Mouse (Mus musculus) hindbrain, embryonic 14.5 days (tissue): ENCODE measurements around the gene Ppp1r13b. TPM values are rescaled to one million over a fixed set of nuclear protein-coding genes. Genes with fewer than 3 reads are reported as not detected.

Experiments
- ATAC-seq: fragments of 200-750 bp; cut with Nextera tagmentation; 2 replicates; pipeline ENCODE4 v1.8.0; 2017; ENCODE audit warnings: moderate number of reproducible peaks, mild to moderate bottlenecking, moderate TSS enrichment, moderate library complexity; ENCODE audit not compliant: low FRiP score
- DNase-seq: peaks from one replicate; pipeline ENCODE4 v3.0.0-alpha.2; 2015; ENCODE audit warnings: low spot score
- H3K27ac ChIP-seq: fragments of 300-500 bp; sonication (generic); 2 replicates; pipeline ENCODE4 v1.5.1; 2014; ENCODE audit warnings: mild to moderate bottlenecking, moderate library complexity
- H3K27me3 ChIP-seq: fragments of 300-500 bp; sonication (generic); 2 replicates; pipeline ENCODE4 v1.6.1; 2014; ENCODE audit warnings: mild to moderate bottlenecking, low read length, mixed read lengths; ENCODE audit not compliant: control insufficient read depth, insufficient read depth
- H3K36me3 ChIP-seq: fragments of 300-500 bp; sonication (generic); replicated peaks from 2 replicates; pipeline ENCODE4 v1.6.1; 2014; ENCODE audit not compliant: control insufficient read depth, insufficient read depth
- H3K4me1 ChIP-seq: fragments of 300-500 bp; sonication (generic); replicated peaks from 2 replicates; pipeline ENCODE4 v1.6.1; 2014; ENCODE audit warnings: antibody characterized with exemption, low read length, mixed read lengths; ENCODE audit not compliant: control insufficient read depth, insufficient read depth
- H3K4me2 ChIP-seq: fragments of 300-500 bp; sonication (generic); replicated peaks from 2 replicates; pipeline ENCODE4 v1.6.1; 2014; ENCODE audit warnings: mild to moderate bottlenecking, moderate library complexity
- H3K4me3 ChIP-seq: fragments of 300-500 bp; sonication (generic); replicated peaks from 2 replicates; pipeline ENCODE4 v1.5.1; 2014; ENCODE audit warnings: mild to moderate bottlenecking, low read length
- H3K9ac ChIP-seq: fragments of 300-500 bp; sonication (generic); 2 replicates; pipeline ENCODE4 v1.6.1; 2014
- H3K9me3 ChIP-seq: fragments of 300-500 bp; sonication (generic); 2 replicates; pipeline ENCODE4 v1.6.1; 2016; ENCODE audit warnings: low read length; ENCODE audit not compliant: control insufficient read depth
- WGBS: fragments of 180-500 bp; shearing (Covaris S2); extraction: QIAGEN DNeasy Blood & Tissue Kit; methylation state at CpG from one replicate; pipeline ENCODE4 v1.1.7; 2014; 5-methylcytosine and 5-hydroxymethylcytosine counted together
- polyA plus RNA-seq: library from polyadenylated mRNA; unstranded; fragments of >200 nt; fragmentation: Nextera tagmentation; extraction: Ambion mirVana; gene quantifications from 2 replicates; pipeline ENCODE4 v1.2.1, GENCODE M21; 2014

Gene Ppp1r13b
- polyA plus RNA-seq, 1 experiment from 2014 or later, result 38.0 TPM

DNA sequence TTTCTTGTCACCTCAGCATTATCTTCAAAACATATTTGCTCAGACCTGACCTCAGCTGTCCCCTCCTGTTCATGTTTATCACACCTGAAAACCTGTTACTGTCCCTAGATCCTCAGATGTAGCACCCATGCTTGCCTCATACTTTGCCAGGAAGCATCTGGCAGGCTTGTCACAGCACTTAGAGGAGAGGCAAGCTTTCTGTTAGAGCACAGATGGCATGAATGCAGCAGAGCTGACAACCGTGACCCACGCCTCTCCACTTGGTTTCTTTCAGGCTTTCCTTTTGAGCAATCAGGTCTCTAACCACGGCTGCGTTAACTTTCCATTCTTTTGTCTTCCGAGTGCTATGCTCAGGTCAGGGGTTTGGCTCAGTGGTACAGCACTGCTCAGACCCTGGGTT is 78.5 kb downstream of the Ppp1r13b start:
- Histone ChIP-seq H3K36me3 (peaks cover 100% of the 10 kb centered on the region), H3K27ac (no peak overlapping the region), H3K9me3 (no peaks in the 10 kb centered on the region), H3K4me1 (no peaks in the 10 kb centered on the region), H3K4me3 (no peak overlapping the region), H3K9ac (no peak overlapping the region), H3K4me2 (no peak overlapping the region), H3K27me3 (no peaks in the 10 kb centered on the region)
- DNase-seq, result no peak
- WGBS, result 37% methylated on average over 5 of the region's 5 CpGs
- no peak for ATAC-seq

DNA sequence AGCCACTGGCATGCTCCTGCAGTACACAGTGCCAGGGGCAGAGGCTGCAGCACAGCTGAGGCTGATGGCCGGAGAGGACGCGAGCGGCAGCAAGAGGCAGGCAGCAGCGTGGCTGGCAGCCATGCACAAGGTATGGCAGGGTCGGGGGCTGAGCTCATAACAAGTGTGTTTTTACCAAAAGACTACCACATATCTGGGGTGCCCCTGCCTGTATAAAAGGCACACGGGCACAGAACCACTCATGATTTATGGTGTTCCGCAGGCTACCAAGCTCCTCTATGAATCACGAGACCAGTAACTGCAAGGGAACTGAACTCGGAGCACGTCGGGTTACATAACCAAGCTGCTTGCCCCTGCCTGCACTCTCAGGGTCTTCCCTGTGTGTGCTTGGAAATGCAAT is 80.4 kb downstream of the Ppp1r13b start:
- WGBS, result 89% methylated on average over 12 of the region's 12 CpGs
- Histone ChIP-seq H3K9me3 (no peaks in the 10 kb centered on the region), H3K4me1 (no peaks in the 10 kb centered on the region), H3K36me3 (peaks cover 94% of the 10 kb centered on the region), H3K4me2 (no peak overlapping the region), H3K27ac (no peak overlapping the region), H3K27me3 (no peaks in the 10 kb centered on the region), H3K4me3 (no peak overlapping the region), H3K9ac (no peak overlapping the region)
- ATAC-seq (no peak), DNase-seq (no peak)

DNA sequence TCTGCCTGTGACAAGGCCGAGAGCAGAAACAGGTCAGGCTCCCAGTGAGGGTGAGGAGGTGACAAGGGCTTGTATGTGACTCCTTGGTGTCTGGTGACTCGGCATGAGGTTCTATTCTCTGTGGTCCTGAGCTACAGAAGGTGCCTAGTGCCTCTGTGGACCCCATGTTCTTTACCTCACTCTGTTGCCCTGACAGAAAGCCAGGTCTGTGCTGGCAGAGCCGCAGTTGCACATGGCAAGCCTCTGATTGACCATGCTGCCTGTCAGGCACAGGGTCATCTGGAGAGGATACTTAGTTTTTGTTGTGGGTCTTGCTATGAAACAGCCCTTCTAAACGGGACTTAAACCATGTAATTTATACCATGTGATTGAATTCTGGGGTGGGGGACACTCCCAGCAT is 86.0 kb downstream of the Ppp1r13b start:
- H3K27ac ChIP-seq, result no peak overlapping the region
- H3K9ac ChIP-seq, result no peak overlapping the region
- no peaks in the 10 kb centered on the region for H3K9me3 ChIP-seq
- no peaks in the 10 kb centered on the region for H3K27me3 ChIP-seq
- H3K36me3 ChIP-seq, result peaks cover 38% of the 10 kb centered on the region
- H3K4me1 ChIP-seq, result no peaks in the 10 kb centered on the region
- no peak overlapping the region for H3K4me3 ChIP-seq
- 62% methylated on average over 4 of the region's 4 CpGs for WGBS
- no peak for ATAC-seq
- no peak overlapping the region for H3K4me2 ChIP-seq
- DNase-seq, result no peak

- ATAC-seq (no peak), DNase-seq (no peak)
- H3K9ac ChIP-seq, result no peak overlapping the region; the same call in 1 of the 2 replicates
- H3K36me3 ChIP-seq, result peaks cover 26% of the 10 kb centered on the region
- no peaks in the 10 kb centered on the region for H3K4me1 ChIP-seq
- 91% methylated on average over 7 of the region's 7 CpGs for WGBS
- H3K9me3 ChIP-seq, result no peaks in the 10 kb centered on the region
- no peak overlapping the region for H3K27ac ChIP-seq
- H3K4me3 ChIP-seq, result no peak overlapping the region
- H3K27me3 ChIP-seq, result no peaks in the 10 kb centered on the region
- no peak overlapping the region for H3K4me2 ChIP-seq
These were observed 87.2 kb downstream of the Ppp1r13b start for GRCm38 (mm10) chr12:111820708-111821107.

- no peaks in the 10 kb centered on the region for H3K9me3 ChIP-seq
- no peak overlapping the region for H3K9ac ChIP-seq
- WGBS, result 84% methylated on average over 8 of the region's 8 CpGs
- no peak overlapping the region for H3K4me2 ChIP-seq
- 0 out of 2 replicates have a peak, but pooled peaks cover 3% of the 10 kb centered on the region for H3K4me1 ChIP-seq
- DNase-seq (no peak), ATAC-seq (no peak)
- no peaks in the 10 kb centered on the region for H3K27me3 ChIP-seq
- peaks cover 18% of the 10 kb centered on the region for H3K36me3 ChIP-seq
- no peak overlapping the region for H3K4me3 ChIP-seq
- H3K27ac ChIP-seq, result no peak overlapping the region
These were observed 88.0 kb downstream of the Ppp1r13b start for GRCm38 (mm10) chr12:111819936-111820335.

GRCm38 (mm10) chr12:111817991-111818390 is 89.9 kb downstream of the Ppp1r13b start:
- Histone ChIP-seq H3K36me3 (no peaks in the 10 kb centered on the region), H3K4me2 (no peak overlapping the region), H3K9ac (no peak overlapping the region), H3K27me3 (no peaks in the 10 kb centered on the region), H3K4me1 (peaks cover 13% of the 10 kb centered on the region), H3K4me3 (no peak overlapping the region), H3K27ac (no peak overlapping the region), H3K9me3 (no peaks in the 10 kb centered on the region)
- ATAC-seq, result no peak
- 89% methylated on average over 8 of the region's 8 CpGs for WGBS
- no peak for DNase-seq

- Histone ChIP-seq H3K4me3 (no peak overlapping the region), H3K4me2 (no peak overlapping the region), H3K4me1 (peaks cover 15% of the 10 kb centered on the region), H3K9ac (no peak overlapping the region), H3K27me3 (no peaks in the 10 kb centered on the region), H3K36me3 (no peaks in the 10 kb centered on the region), H3K9me3 (no peaks in the 10 kb centered on the region), H3K27ac (no peak overlapping the region)
- 58% methylated on average over 9 of the region's 9 CpGs for WGBS
- no peak for DNase-seq
- ATAC-seq, result no peak
These were observed 90.9 kb downstream of the Ppp1r13b start for GRCm38 (mm10) chr12:111816967-111817366.

DNA sequence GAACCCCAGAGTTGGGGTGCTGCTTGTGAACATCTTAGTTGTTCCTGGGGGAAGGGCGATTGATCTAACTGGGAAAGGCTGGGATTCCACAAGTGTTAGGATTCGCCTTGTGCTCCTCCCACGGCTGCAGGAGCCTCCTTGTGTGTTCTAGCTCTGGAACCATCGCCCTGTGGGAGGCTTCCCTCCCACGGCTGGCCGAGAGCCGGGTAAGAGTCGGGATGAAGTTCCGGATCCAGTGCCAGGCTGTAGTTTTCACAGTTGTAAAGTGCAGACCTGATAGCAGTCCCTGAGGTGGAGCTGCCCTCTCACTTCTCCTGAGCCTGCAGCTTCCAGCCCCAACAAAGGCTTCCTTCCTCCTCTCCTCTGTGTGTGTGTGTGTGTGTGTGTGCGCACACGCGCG is 91.4 kb downstream of the Ppp1r13b start:
- Histone ChIP-seq H3K4me1 (peaks cover 15% of the 10 kb centered on the region), H3K27ac (no peak overlapping the region), H3K9me3 (no peaks in the 10 kb centered on the region), H3K4me2 (no peak overlapping the region), H3K9ac (no peak overlapping the region), H3K36me3 (no peaks in the 10 kb centered on the region), H3K27me3 (no peaks in the 10 kb centered on the region), H3K4me3 (no peak overlapping the region)
- ATAC-seq (no peak), DNase-seq (no peak)
- WGBS, result 69% methylated on average over 13 of the region's 13 CpGs

GRCm38 (mm10) chr12:111814769-111815762 is 92.8 kb downstream of the Ppp1r13b start:
- Histone ChIP-seq H3K36me3 (no peaks in the 10 kb centered on the region), H3K4me2 (peak overlapping the region; percentile 96), H3K4me3 (peak overlapping the region; percentile 91), H3K4me1 (peaks cover 15% of the 10 kb centered on the region), H3K27me3 (no peaks in the 10 kb centered on the region), H3K9ac (peak overlapping the region; percentile 75), H3K9me3 (no peaks in the 10 kb centered on the region), H3K27ac (no peak overlapping the region)
- no peak for DNase-seq
- WGBS, result 31% methylated on average over 19 of the region's 19 CpGs
- ATAC-seq, result no peak
